7 mouse cellular contexts compared by ENCODE assay signal in the genomic region with DNA sequence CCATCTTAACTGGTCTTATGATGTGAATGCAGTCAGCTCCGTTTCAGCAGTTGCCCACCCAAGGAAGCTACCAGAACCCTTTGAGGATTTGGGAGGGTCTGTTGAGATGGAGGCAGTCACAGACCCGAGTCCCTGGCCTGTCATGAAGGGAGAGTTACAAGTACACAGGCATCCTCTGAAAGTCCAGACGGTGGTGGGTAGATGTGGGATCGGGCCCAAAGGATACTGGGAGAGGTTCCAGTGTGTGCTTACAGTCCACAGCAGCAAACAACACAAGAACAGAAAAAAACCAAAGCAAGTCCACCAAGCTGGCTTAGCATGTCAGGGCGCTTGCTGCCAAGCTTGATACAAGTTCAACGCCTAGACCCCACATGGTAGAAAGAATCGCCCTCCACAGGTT.
"Had no signal": no experiment of that assay in that cellular context is flagged by ENCODE, and none has a peak within 500 bp of the region (broad histone marks: within the 10 kb centered on the region; RNA-seq: fewer than 3 reads in every experiment).

No protein-coding gene starts in this region.

- DNase-seq: kidney, adult 18-20 months; kidney, postnatal 10 days; kidney, postnatal 4 days; lung, embryonic 14.5 days; lung, postnatal 10 days; thymus, adult 18-20 months; thymus, postnatal 14 days had no signal
